Mouse (Mus musculus) cerebellum, adult 11 months (tissue): Measurements from ENCODE around the gene Rbfox3.

Experiments
- DNase-seq: peaks from one replicate; pipeline ENCODE4 v3.0.0; 2022

Gene Rbfox3

DNA sequence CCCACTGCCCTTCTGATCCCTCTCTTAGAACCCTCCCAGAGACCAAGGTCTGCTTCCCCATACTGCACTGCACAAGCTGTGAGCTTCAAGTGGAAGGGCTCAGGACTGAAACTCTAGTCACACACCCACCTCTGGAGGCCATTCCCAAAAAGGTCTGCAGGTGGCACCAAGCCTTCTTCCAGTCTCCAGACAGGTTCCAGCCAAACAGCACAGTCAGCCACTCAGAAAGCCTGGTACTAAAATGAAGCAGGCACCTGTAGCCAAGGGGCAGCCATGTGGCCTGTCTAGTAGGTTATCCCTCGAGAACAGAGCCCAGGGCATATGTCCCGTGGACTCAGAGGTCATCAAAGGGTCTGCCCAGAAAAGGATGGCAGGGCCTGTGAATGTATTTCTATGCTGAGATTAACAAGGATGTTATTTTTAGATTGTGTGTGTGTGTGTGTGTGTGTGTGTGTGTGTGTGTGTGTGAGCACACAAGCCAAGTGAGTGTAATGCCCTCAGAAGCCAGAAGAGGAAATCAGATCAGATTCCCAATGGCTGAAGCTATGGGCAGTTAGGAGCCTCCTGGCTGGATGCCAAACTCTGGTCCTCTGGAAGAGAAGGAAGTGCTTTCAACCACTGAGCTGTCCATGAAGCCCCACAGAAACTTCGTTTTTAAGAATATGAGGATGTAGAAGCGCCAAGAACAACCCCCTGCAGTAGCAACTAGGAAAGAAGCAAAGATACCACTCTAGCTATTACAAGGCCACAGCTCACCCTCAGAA, at the start of gene Rbfox3:
Gene Rbfox3 (minus strand): TSS at position 291 of the 764 bp plus-strand sequence.
- DNase-seq, result peak; percentile 78

DNA sequence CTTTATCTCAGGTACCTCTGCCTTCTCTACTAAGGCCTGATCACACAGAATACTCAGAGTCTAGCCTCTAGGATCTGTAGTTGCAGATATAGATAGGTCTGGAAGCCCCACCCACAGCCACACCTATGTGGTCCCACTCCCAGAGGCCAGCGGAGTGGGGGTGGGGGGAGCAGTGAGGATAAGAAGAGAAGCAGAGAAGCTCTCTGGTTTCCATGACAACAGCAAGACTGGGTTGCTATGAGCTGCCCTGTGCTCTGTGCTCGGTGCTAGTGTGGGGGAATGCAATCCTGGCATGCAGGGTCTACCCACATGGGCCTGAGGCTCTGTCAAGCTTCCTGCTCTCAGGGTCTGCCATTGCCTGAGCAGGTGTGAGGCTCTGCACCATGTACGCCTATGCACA, 49.3 kb upstream of the Rbfox3 start:
- DNase-seq, result no peak

DNA sequence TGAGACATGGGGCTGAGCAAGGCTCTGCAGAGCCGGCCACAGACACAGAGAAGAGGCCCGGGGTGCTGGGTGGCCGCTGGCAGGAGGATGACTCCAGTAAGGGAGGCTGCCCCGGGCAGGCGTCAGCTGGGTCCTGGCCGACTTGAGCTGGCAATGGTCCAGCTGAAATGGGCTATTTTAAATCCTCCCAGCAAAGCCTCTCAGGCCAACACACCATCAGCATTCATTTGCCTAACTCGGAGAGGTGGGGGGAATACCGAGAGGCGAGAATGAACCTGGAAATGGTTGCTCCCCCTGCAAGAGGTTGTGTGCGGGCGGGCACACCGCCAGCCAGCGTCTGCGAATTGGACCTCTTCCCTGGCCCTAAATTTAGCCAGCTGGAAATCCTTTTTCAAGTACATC, 45.7 kb upstream of the Rbfox3 start:
- peak; percentile 85 for DNase-seq

DNA sequence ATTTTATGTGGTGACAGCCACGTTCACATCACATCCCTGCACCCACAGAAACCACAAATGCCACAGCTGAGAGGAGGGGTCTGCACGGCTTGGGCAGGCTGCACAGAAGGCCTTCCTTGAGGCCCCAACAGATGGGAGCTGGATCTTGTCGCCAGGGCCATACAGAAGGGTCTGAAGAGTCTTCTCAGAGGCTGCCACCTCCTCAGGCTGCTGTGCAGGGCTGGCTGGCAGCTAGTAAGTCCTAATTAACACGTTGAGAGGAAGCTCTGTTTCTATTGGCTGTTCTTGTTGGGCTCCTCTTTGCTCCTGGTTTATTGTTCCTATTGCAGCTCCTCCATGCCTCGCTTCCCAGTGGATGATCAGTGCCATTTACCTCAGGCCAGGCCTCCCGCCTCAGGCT, 43.6 kb upstream of the Rbfox3 start:
- DNase-seq, result no peak

DNA sequence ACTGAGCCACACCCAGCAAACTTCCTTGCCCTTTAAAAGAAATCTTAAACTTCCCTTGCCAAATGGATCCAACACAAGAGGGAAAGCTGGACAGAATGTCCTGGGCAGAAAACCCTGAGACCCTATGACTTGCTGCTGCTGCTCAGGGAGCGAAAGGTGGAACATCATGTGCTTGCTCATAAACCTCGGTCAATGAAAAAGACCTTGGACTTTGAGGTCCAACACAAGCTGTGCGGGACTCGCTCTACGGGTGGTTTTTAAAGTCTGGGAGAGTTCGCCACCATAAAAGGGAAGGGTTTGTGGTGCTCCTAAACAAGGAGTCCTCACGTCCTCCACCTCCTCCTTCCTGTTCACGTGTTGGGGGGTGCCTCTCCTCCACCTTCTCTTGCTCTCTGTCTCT, 34.5 kb upstream of the Rbfox3 start:
- DNase-seq, result no peak

DNA sequence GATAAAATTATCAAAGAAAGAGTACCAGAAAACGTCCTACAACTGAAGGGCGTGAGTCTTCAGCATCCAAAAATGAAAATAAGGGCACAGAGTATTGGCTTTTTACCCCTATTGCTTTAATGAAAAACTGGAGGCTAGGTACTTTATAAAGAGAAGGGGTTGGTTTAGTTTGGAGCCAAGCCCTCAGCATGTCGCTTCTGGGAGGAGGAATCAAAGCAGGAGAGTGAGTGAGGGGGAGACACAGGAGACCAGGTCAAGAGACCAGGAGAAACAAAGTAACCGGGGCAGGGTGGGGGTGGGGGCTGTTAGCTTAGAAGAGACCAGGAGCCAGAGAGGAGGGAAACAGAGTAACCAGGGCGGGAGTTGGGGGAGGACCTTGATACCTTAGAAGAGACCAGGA, 29.9 kb upstream of the Rbfox3 start:
- no peak for DNase-seq

DNA sequence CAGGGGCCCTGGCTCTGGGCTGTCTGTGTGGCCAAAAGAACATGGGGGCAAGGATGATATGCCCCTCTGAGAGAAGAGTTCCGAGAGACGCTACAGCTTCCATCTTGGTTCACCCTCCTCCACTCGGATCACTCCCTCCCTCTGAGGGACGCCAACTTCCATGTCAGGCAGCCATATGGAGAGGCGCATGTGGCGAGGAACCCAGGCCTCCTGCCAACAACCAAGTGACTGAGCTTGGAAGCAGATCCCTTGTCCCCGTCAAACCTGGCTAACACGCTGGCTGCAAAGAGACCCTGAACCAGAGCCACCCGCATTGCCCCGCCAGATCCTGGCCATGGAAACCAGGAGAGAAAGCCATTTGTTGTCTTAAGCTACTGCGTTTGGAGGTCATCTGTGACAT, 29.1 kb upstream of the Rbfox3 start:
- peak; percentile 97 for DNase-seq

DNA sequence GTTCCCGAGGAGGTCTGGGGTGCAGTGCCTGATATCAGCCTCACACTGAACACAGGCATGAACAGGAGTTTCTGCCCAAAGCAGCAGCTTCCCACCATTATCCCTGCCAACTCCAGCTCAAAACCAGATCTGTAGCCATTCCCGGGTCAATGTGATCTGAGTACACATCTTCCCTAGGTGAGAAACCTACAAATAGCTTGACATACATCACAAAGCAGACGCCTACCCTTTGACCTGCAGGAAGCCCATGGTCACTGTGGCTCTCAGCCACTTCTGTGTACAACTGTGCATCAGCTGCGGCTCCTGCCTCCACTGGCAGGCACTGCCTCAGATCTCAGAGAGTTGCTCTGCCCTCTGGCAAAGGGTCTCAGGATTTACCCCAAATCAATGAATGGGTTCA, 28.3 kb upstream of the Rbfox3 start:
- DNase-seq, result no peak

DNA sequence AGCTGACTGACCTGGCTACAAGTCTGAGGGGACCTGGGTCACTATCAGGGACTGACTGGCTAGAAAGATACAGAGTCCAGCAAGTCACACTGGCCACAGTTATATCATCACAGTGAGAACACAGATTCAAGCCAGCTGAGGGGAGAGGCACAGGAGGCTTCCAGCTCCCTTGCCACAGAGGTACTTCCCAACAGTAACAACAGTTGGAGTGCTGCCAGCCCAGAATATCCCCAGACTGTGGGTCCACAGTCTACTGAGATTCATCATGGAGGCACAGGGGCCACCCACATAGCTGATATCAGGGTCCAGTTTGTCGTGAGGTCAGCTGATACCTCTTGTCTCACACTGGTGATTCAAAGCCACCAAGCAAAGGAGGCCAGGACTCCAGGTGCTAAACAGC, 23.5 kb upstream of the Rbfox3 start:
- DNase-seq, result no peak

DNA sequence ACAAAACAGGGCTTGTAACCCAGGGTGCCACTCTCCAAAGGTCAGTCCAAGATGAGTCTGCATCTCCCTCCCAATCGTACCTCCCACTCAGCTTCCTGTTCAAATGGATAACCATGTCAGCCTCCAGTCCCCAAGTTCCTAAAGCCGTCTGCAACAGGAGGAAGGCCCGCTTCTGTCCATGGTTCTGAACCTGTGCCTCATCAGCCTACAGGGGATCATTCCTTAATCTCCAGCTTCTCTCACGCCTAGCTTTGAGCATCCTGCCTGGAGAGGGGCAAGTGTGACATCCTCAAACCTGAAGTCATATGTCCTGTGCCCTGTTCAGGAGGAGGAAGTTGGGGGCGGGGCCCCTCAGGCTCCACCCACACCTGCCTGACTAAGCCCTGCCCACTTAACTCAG, 15.7 kb upstream of the Rbfox3 start:
- DNase-seq, result no peak

DNA sequence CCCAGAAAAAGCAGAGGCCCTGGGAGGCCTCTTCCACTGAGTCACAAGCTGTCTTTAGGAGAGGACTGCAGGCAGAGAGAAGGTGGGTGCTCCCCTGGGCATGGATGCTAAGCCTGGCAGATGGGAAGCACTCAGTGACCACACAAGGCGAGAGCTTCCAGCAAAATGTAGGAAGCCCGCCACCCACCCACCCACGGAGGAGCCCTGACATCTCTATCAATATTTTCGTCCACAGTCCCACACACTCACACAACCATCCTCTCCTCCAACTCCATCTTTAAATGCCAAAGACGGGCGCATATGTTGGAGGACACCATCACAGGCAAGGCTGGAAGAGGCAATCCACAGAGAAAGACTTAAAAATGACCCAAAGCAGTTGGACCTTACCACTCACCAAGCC, 10.5 kb upstream of the Rbfox3 start:
- DNase-seq, result no peak

DNA sequence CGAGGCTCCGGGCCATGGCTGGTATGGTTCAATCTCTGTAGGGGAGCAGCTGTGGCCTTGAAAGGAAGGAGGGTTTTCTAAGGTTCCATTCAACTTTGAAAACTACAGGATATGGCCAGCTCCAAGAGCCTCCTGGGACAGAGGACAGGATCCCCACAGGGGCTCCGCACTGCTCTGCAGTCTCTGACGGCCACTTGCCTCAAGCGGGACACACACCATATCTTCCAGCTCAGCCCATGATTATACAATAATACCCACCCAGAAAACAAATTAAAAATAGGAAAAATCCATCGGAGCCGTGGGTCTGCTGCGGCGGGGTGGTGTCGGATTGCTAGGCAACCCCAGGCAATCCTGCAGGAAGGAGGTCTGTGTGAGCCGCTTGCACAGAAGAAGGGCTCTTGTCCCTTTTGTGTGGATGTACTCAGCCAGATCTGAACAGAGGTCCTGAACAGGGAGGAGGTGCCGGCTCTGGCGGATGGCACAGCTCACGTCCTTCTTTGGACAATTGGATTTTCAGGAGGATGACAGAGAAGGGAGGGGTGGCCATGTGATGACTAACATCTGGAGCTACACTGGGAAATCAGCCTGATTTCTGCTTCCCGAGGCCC, 5.1 kb upstream of the Rbfox3 start:
- no peak for DNase-seq

DNA sequence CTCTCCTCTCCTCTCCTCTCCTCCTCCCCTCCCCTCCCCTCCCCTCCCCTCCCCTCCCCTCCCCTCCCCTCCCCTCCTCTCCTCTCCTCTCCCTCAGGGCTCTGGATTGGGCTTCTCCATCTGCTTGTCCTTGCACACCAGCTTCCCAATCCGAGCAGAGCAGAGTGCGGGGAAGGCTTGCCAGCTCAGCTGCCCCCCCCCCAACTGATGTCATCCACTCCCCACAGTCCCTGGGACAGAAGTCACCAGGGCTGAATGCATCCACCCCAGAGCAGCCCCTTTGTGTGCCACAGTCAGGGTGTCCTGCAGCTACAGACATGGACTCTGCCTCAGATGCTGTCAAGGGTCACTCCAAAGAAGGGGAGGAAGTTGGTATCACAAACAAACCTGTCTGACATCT, 4.5 kb upstream of the Rbfox3 start:
- DNase-seq, result no peak

DNA sequence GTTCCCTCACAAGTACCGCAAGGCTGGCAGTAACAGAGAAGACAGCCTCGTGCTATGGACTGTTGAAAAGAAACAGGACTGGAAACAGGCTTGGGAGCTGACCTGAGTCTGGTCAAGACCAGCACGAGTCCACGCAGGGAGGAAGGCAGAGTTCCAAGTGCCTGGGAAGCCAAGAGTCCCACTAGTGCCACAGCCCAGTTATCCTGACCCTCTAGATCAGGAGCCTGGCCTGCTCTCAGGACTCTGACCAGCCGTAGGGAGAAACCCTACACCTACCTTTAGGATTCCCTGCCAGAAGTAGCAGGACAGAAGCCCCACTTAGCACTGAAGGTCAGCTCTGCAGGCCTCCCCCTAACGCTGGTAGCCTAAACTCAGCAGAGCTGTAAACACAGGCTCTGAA, 1.3 kb upstream of the Rbfox3 start:
- DNase-seq, result peak; percentile 37

DNA sequence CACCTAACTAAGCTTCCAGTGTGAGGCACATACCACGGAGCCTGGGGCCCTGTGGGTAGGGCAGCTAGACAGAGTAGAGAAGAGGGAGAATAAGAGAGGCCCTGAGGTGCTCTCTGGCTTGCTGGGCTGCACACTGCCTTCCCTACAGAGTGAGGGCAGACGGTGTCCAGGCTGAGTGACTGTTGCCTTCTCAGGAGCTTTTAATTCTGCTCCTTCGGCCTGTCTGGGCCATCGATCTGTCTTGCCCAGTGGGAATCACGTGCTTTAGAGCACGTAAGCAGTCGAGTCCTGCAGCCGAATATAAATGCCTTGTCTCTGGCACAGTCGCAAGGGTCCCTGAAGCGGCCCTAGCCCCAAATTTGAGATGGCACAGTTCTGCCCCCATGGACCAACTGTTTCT, 641 bp downstream of the Rbfox3 start:
- no peak for DNase-seq

DNA sequence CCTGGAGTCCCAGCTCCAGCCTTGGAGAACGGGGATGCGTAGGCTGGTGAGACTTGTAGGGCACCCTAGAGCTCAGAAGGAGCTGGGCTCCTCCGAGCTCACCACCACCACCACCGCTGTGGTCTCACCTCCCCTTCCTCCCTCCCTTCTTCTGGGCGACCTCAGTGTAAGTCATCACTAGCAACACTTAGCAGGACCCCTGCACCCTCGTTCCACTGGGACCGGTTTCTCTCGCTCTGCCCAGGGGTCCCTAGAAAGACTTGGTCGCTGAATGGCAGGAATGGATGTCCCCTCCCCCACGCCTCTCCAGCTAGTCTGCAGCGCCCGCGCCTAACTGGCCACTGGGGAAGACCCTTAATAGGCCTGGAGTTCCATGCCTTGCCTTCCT, 1.6 kb downstream of the Rbfox3 start:
- peak; percentile 58 for DNase-seq

DNA sequence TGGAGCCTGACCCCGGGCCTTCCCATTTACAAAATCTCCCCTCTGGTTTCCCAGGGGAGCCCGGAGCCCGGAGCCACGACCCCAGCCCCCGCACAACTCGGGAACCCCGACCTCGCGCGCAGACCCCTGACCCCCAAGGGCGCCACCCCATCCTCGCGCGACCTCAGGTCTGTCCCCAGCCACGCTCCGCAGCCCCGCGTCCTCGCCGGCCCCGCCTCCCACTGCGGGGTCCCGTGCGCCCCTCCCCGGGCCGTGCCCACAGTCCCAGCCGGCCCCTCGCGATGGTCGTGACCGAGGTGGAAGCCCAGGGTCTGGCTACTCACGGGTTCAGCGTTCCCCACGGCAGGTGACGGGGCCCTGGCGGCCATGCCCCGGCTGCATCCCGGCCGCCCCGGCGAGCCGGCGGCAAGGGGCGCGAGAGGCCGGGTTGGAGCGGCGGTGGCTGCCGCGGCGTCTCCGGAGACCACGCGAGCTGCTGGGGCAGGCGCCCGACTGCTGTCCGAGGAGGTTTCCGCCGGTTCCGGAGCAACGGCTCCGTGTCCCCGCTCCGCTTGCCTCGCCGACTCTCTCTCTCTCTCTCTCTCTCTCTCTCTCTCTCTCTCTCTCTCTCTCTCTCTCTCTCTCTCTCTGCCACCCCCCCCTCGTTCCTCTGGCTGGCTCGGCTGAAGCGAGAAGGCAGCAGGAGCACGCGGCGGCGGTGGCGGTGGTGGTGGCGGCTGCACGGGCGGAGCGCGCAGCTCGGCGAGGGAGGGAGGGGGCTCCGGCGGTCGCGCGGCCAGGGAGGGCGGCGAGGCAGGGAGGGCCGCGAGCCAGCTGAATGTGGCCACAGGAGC, 2.2 kb downstream of the Rbfox3 start:
- peak; percentile 75 for DNase-seq

DNA sequence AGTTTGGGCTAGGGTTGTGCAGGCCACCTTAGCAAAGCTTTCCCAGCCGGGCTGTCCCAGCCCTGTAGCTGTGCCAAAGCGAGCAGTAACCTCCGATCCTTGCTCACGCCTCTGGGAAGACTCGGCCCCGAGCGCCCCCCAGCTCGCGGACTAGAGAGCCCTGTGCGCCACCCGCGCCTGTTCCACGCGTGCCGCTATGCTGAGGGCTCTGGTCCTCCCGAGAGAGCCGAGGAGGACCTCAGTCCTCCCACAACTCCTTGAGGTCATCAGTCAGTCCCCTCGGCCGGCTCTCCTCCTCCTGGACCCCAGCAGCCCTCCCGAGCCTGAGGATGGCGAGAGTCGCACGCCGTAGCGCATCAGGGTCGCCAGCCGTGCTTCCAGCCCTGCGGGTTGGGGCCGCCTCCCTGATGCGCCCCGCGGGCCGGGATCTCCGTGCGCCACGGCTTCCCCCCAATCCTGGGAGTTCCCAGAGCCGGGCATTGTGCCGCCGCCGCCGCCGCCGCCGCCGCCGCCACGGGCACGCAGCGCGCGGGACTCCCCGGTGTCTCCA, 2.9 kb downstream of the Rbfox3 start:
- DNase-seq, result peak; percentile 69

DNA sequence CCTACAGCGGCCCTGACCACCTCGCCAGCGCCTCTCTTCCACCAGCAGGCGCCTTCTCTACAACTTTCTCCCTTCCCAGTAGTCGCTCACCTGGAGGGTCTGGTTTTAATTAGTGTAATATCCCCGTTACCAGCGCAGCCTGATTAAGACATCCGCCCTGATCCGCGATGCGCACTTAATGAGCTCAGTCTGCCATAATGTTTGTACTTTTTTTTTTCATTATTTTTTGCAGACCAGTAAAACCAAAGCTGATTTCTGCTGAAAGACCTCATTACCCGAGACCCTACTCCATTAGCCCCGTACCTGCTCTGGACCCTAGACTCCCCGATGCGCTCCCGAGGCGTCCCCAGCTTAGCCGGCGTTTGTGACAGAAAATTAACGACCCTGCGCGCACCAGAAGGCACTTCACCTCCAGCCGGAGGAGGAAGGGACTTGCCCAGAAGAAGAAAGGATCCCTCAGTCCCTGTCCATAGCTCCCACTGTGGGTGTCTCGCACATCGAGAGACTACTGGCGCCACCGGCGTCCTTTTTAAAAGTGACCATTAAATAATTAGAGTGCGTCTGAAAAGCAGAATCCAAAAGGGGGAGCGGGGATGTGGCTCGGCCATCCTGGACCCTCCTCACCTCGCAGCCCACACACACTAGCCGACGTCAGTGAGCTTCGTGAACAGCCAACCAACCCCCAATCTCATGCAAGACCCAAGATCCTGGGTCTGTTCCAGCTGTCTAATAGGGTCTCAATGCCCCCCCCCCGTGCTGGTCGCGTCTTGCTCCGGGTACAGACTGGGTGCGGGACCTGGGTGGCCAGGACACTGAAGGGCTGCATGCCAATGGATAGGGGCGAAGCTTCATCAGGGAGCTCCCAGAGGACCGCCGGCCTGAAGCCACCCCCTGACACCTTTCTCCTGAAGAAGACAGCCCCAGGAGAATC, 3.7 kb downstream of the Rbfox3 start:
- peak; percentile 38 for DNase-seq

DNA sequence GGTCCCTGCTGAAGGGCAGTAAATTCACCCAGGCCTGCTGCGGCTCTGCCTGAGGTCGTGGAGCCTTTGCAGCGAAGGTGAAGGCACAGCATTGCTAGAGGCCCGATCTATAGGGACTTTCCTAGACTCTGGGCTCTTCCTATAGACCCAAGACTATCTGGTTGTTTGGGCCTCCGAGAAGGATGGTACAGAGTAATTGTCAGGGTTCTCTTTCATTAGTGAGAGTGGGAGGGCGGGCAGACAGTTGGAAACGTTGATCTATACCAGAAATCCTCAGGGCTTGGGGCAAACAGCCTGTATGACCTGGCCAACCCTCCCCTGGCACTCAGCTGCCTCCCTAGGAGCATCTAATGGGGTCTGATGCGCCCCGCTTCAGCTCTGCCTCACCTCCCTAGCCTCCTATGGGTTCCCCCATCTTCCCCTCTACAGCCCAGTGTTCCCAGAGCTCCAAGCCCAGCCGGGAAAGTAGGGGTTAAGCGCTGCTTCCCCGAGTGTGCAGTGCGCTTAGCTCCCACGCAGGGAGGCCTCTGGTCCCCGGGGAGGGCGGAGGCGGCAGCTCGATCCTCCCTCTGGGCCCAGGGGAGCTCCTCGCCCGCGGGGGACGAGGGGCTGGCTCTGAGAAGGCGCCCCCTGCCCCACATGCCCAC, 4.5 kb downstream of the Rbfox3 start:
- peak; percentile 59 for DNase-seq

DNA sequence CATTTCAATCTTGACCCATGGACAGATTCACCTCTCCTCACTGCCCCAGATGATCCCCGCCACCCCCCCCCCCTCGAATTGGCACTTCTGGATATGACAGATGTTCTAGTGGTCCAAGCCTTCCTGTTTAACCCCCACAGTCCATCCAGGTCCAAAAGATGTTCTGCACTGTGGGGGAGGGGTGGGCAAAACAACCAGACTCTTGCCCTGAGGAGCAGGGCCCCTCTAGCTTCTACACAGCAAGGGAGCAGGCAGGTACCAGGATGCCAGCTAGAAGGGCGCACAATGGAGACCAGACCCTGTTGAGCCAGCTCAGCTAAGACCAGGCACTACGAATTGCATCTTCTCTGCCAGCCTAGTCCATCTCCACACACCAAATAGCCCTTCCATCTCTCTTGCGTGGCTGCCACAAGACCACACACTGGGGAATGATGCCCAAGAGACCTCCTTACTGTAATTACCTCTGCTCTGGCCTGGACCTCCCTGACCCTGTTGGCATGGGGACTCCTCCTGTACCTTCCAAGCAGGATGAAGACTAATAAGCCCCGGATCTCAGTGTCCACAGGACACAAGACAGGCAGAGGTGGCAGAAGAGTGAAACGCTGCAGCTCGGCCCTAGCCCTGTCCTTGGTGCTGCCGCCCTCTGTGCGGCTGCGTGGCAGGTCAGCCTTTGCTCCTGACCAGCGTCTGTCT, 5.1 kb downstream of the Rbfox3 start:
- peak; percentile 48 for DNase-seq
